Mouse (Mus musculus) 3T3-L1 (cell line): ENCODE data around the gene Kcnq1.

Experiments
- DNase-seq: peaks from one replicate; pipeline ENCODE4 v3.0.0-alpha.2; 2015; ENCODE audit warnings: low read depth, low spot score

The Kcnq1 gene

GRCm38 (mm10) chr7:143415070-143415469, 308.9 kb downstream of the Kcnq1 start:
- DNase-seq, result peak; percentile 20

- DNase-seq, result no peak
Observed at GRCm38 (mm10) chr7:143416406-143416805, 310.2 kb downstream of the Kcnq1 start.

GRCm38 (mm10) chr7:143417875-143418274, 311.7 kb downstream of the Kcnq1 start:
- DNase-seq, result no peak

- DNase-seq, result no peak
Observed at GRCm38 (mm10) chr7:143419585-143420160, 313.5 kb downstream of the Kcnq1 start.

- no peak for DNase-seq
Observed at GRCm38 (mm10) chr7:143428142-143428813, 322.1 kb downstream of the Kcnq1 start.

GRCm38 (mm10) chr7:143428814-143429499, 322.8 kb downstream of the Kcnq1 start:
- DNase-seq, result no peak

- no peak for DNase-seq
Observed at GRCm38 (mm10) chr7:143432631-143433030, 326.5 kb downstream of the Kcnq1 start.

GRCm38 (mm10) chr7:143433331-143433730, 327.2 kb downstream of the Kcnq1 start:
- DNase-seq, result no peak

GRCm38 (mm10) chr7:143437231-143437893, 331.2 kb downstream of the Kcnq1 start:
- DNase-seq, result no peak

GRCm38 (mm10) chr7:143437894-143438581, 331.9 kb downstream of the Kcnq1 start:
- no peak for DNase-seq

- no peak for DNase-seq
Observed at GRCm38 (mm10) chr7:143438965-143439364, 332.8 kb downstream of the Kcnq1 start.

GRCm38 (mm10) chr7:143444580-143444954, 338.4 kb downstream of the Kcnq1 start:
- no peak for DNase-seq

- DNase-seq, result no peak
Observed at GRCm38 (mm10) chr7:143444955-143445648, 338.9 kb downstream of the Kcnq1 start.

- no peak for DNase-seq
Observed at GRCm38 (mm10) chr7:143445651-143446460, 339.7 kb downstream of the Kcnq1 start.

GRCm38 (mm10) chr7:143447130-143447529, 341.0 kb downstream of the Kcnq1 start:
- no peak for DNase-seq

GRCm38 (mm10) chr7:143458963-143459331, 352.8 kb downstream of the Kcnq1 start:
- no peak for DNase-seq

- no peak for DNase-seq
Observed at GRCm38 (mm10) chr7:143459332-143460211, 353.4 kb downstream of the Kcnq1 start.

GRCm38 (mm10) chr7:143460217-143460834, 354.2 kb downstream of the Kcnq1 start:
- no peak for DNase-seq

GRCm38 (mm10) chr7:143460874-143461273, 354.7 kb downstream of the Kcnq1 start, which contains the start of gene Cdkn1c:
Cdkn1c (minus strand) TSS chr7:143461050.
- no peak for DNase-seq
